Mouse (Mus musculus) embryonic facial prominence, embryonic 14.5 days (tissue): ENCODE results near the gene Zfp687. TPM values are rescaled to one million over a fixed set of nuclear protein-coding genes. Genes with fewer than 3 reads are reported as not detected.
A peak's percentile ranks its signal among the peaks of the same experiment; 100 is the strongest.
"Not testable (repeated sequence)": the region's sequence is repeated elsewhere in the genome, so short reads cannot be mapped to it uniquely, and the experiment has no call there.

Experiments used
- ATAC-seq: fragments of 200-750 bp; cut with Nextera tagmentation; 2 replicates; pipeline ENCODE4 v1.8.0; 2017; ENCODE audit warnings: low read depth, moderate number of reproducible peaks, moderate TSS enrichment
- DNase-seq: peaks from one replicate; pipeline ENCODE4 v3.0.0-alpha.2; 2015; ENCODE audit warnings: low spot score
- H3K27ac ChIP-seq: fragments of 300-500 bp; sonication (generic); replicated peaks from 2 replicates; pipeline ENCODE4 v1.5.1; 2014; ENCODE audit warnings: low read depth, mild to moderate bottlenecking, low read length, moderate library complexity
- H3K27me3 ChIP-seq: fragments of 300-500 bp; sonication (generic); replicated peaks from 2 replicates; pipeline ENCODE4 v1.6.1; 2014; ENCODE audit warnings: low read length; ENCODE audit not compliant: control insufficient read depth, insufficient read depth
- H3K36me3 ChIP-seq: fragments of 300-500 bp; sonication (generic); 2 replicates; pipeline ENCODE4 v1.6.1; 2014; ENCODE audit warnings: low read length, mixed read lengths; ENCODE audit not compliant: control insufficient read depth, insufficient read depth
- H3K4me1 ChIP-seq: fragments of 300-500 bp; sonication (generic); 2 replicates; pipeline ENCODE4 v1.6.1; 2014; ENCODE audit warnings: antibody characterized with exemption, low read length; ENCODE audit not compliant: control insufficient read depth, insufficient read depth
- H3K4me2 ChIP-seq: fragments of 300-500 bp; sonication (generic); 2 replicates; pipeline ENCODE4 v1.6.1; 2014; ENCODE audit warnings: low read depth, mild to moderate bottlenecking, low read length, moderate library complexity, mixed read lengths
- H3K4me3 ChIP-seq: fragments of 300-500 bp; sonication (generic); 2 replicates; pipeline ENCODE4 v1.5.1; 2014; ENCODE audit warnings: low read depth, mild to moderate bottlenecking, low read length
- H3K9ac ChIP-seq: fragments of 300-500 bp; sonication (generic); 2 replicates; pipeline ENCODE4 v1.6.1; 2014; ENCODE audit warnings: low read depth, mild to moderate bottlenecking, low read length, moderate library complexity, mixed read lengths
- H3K9me3 ChIP-seq: fragments of 300-500 bp; sonication (generic); 2 replicates; pipeline ENCODE4 v1.6.1; 2016; ENCODE audit warnings: low read length; ENCODE audit not compliant: control insufficient read depth
- WGBS: fragments of 180-500 bp; shearing (Covaris S2); extraction: QIAGEN DNeasy Blood & Tissue Kit; methylation state at CpG from one replicate; pipeline ENCODE4 v1.1.7; 2014; 5-methylcytosine and 5-hydroxymethylcytosine counted together
- polyA plus RNA-seq: library from polyadenylated mRNA; unstranded; fragments of >200 nt; fragmentation: Nextera tagmentation; extraction: Ambion mirVana; gene quantifications from 2 replicates; pipeline ENCODE4 v1.2.1, GENCODE M21; 2014

Gene Zfp687
- polyA plus RNA-seq, 1 experiment from 2014 or later: 17.3 TPM

- Histone ChIP-seq H3K4me1 (no peaks in the 10 kb centered on the region), H3K27me3 (no peaks in the 10 kb centered on the region), H3K4me2 (no peak overlapping the region), H3K9me3 (no peaks in the 10 kb centered on the region), H3K9ac (no peak overlapping the region), H3K36me3 (peaks cover 32% of the 10 kb centered on the region), H3K27ac (no peak overlapping the region), H3K4me3 (no peak overlapping the region)
- peak; percentile 68 for DNase-seq
- ATAC-seq: peak; percentile 79; the same call in 1 of the 2 replicates
- WGBS: 57% methylated on average over 5 of the region's 5 CpGs
These were observed 12.5 kb upstream of the Zfp687 start for GRCm38 (mm10) chr3:95027701-95028100.

GRCm38 (mm10) chr3:95027057-95027645 lies 11.9 kb upstream of the Zfp687 start:
- no peak overlapping the region for H3K27ac ChIP-seq
- H3K27me3 ChIP-seq: no peaks in the 10 kb centered on the region
- no peak overlapping the region for H3K4me2 ChIP-seq
- peaks cover 26% of the 10 kb centered on the region for H3K36me3 ChIP-seq
- 62% methylated on average over 5 of the region's 5 CpGs for WGBS
- no peak overlapping the region for H3K4me3 ChIP-seq
- H3K9ac ChIP-seq: no peak overlapping the region
- H3K9me3 ChIP-seq: no peaks in the 10 kb centered on the region
- DNase-seq: peak; percentile 27
- no peaks in the 10 kb centered on the region for H3K4me1 ChIP-seq
- peak; percentile 23 for ATAC-seq

- 71% methylated on average over 5 of the region's 5 CpGs for WGBS
- Histone ChIP-seq H3K4me2 (no peak overlapping the region), H3K4me1 (no peaks in the 10 kb centered on the region), H3K9ac (no peak overlapping the region), H3K9me3 (no peaks in the 10 kb centered on the region), H3K4me3 (no peak overlapping the region), H3K36me3 (peaks cover 7% of the 10 kb centered on the region; the same call in 1 of the 2 replicates), H3K27me3 (no peaks in the 10 kb centered on the region), H3K27ac (no peak overlapping the region)
- ATAC-seq: no peak
- DNase-seq: no peak
These were observed 10.0 kb upstream of the Zfp687 start for GRCm38 (mm10) chr3:95025202-95025601.

- 22% methylated on average over 11 of the region's 11 CpGs for WGBS
- Histone ChIP-seq H3K4me1 (no peaks in the 10 kb centered on the region), H3K9ac (no peak overlapping the region), H3K4me2 (no peak overlapping the region), H3K27ac (no peak overlapping the region), H3K27me3 (no peaks in the 10 kb centered on the region), H3K4me3 (no peak overlapping the region), H3K36me3 (0 out of 2 replicates have a peak, but pooled peaks cover under 1% of the 10 kb centered on the region), H3K9me3 (no peaks in the 10 kb centered on the region)
- DNase-seq (peak; percentile 24), ATAC-seq (no peak)
These were observed 9.3 kb upstream of the Zfp687 start for GRCm38 (mm10) chr3:95024551-95024950.

GRCm38 (mm10) chr3:95020956-95021355 lies 5.7 kb upstream of the Zfp687 start:
- H3K4me1 ChIP-seq, H3K9me3 ChIP-seq, H3K27ac ChIP-seq, H3K36me3 ChIP-seq, H3K4me2 ChIP-seq, DNase-seq, H3K27me3 ChIP-seq, ATAC-seq, H3K4me3 ChIP-seq, H3K9ac ChIP-seq: not testable (repeated sequence)
- WGBS: 93% methylated on average over 5 of the region's 5 CpGs

GRCm38 (mm10) chr3:95018741-95019140 lies 3.5 kb upstream of the Zfp687 start:
- Histone ChIP-seq H3K27ac (no peak overlapping the region), H3K9ac (no peak overlapping the region), H3K4me3 (no peak overlapping the region), H3K9me3 (no peaks in the 10 kb centered on the region), H3K4me2 (no peak overlapping the region), H3K27me3 (no peaks in the 10 kb centered on the region), H3K36me3 (no peaks in the 10 kb centered on the region), H3K4me1 (peaks cover 9% of the 10 kb centered on the region)
- ATAC-seq (no peak), DNase-seq (no peak)
- WGBS: 88% methylated on average over 2 of the region's 2 CpGs

GRCm38 (mm10) chr3:95016532-95017056 lies 1.3 kb upstream of the Zfp687 start:
- H3K4me2 ChIP-seq: peak overlapping the region; percentile 78
- 3% methylated on average over 21 of the region's 21 CpGs for WGBS
- peak overlapping the region; percentile 67 for H3K9ac ChIP-seq
- no peaks in the 10 kb centered on the region for H3K9me3 ChIP-seq
- peaks cover 7% of the 10 kb centered on the region for H3K36me3 ChIP-seq
- no peaks in the 10 kb centered on the region for H3K27me3 ChIP-seq
- H3K27ac ChIP-seq: peak overlapping the region; percentile 95
- H3K4me3 ChIP-seq: peak overlapping the region; percentile 67
- DNase-seq (no peak), ATAC-seq (no peak)
- peaks cover 13% of the 10 kb centered on the region for H3K4me1 ChIP-seq

GRCm38 (mm10) chr3:95015891-95016531 lies 763 bp upstream of the Zfp687 start:
- WGBS: 0% methylated on average over 40 of the region's 40 CpGs
- H3K4me3 ChIP-seq: peak overlapping the region; percentile 67
- peaks cover 13% of the 10 kb centered on the region for H3K36me3 ChIP-seq
- H3K4me1 ChIP-seq: peaks cover 13% of the 10 kb centered on the region
- H3K9ac ChIP-seq: peak overlapping the region; percentile 67
- peak; percentile 76 for ATAC-seq
- H3K9me3 ChIP-seq: no peaks in the 10 kb centered on the region
- H3K27ac ChIP-seq: peak overlapping the region; percentile 95
- H3K4me2 ChIP-seq: peak overlapping the region; percentile 78
- no peaks in the 10 kb centered on the region for H3K27me3 ChIP-seq
- DNase-seq: peak; percentile 97
